Mouse (Mus musculus) heart, embryonic 15.5 days (tissue): ENCODE data around the gene Cdca8. TPM values are rescaled to one million over a fixed set of nuclear protein-coding genes. Genes with fewer than 3 reads are reported as not detected.
"Not testable (repeated sequence)": the region's sequence is repeated elsewhere in the genome, so short reads cannot be mapped to it uniquely, and the experiment has no call there.

Experiments
- ATAC-seq: fragments of 200-750 bp; cut with Nextera tagmentation; replicated peaks from 2 replicates; pipeline ENCODE4 v1.8.0; 2017; ENCODE audit warnings: low read depth, moderate TSS enrichment; ENCODE audit not compliant: insufficient number of reproducible peaks, insufficient read depth, low FRiP score
- H3K27ac ChIP-seq: fragments of 300-500 bp; sonication (generic); 2 replicates; pipeline ENCODE4 v1.5.1; 2015; ENCODE audit warnings: mild to moderate bottlenecking, inconsistent platforms
- H3K27me3 ChIP-seq: fragments of 300-500 bp; sonication (generic); 2 replicates; pipeline ENCODE4 v1.6.1; 2015; ENCODE audit warnings: inconsistent platforms
- H3K36me3 ChIP-seq: fragments of 300-500 bp; sonication (generic); 2 replicates; pipeline ENCODE4 v1.6.1; 2015; ENCODE audit warnings: mild to moderate bottlenecking, inconsistent platforms
- H3K4me1 ChIP-seq: fragments of 300-500 bp; sonication (generic); replicated peaks from 2 replicates; pipeline ENCODE4 v1.6.1; 2015; ENCODE audit warnings: inconsistent platforms
- H3K4me2 ChIP-seq: fragments of 300-500 bp; sonication (generic); 2 replicates; pipeline ENCODE4 v1.6.1; 2015; ENCODE audit warnings: inconsistent platforms, mild to moderate bottlenecking, moderate library complexity
- H3K4me3 ChIP-seq: fragments of 300-500 bp; sonication (generic); 2 replicates; pipeline ENCODE4 v1.5.1; 2015; ENCODE audit warnings: mild to moderate bottlenecking, inconsistent platforms
- H3K9ac ChIP-seq: fragments of 300-500 bp; sonication (generic); 2 replicates; pipeline ENCODE4 v1.6.1; 2015; ENCODE audit warnings: mild to moderate bottlenecking, inconsistent platforms
- H3K9me3 ChIP-seq: fragments of 300-500 bp; sonication (generic); replicated peaks from 2 replicates; pipeline ENCODE4 v1.6.1; 2016; ENCODE audit warnings: inconsistent platforms
- WGBS: fragments of 180-500 bp; shearing (Covaris S2); methylation state at CpG from one replicate; pipeline ENCODE4 v1.1.7; 2015; ENCODE audit warnings: mixed read lengths; 5-methylcytosine and 5-hydroxymethylcytosine counted together
- polyA plus RNA-seq: library from polyadenylated mRNA; unstranded; fragments of >200 nt; fragmentation: Nextera tagmentation; extraction: Ambion mirVana; gene quantifications from 2 replicates; pipeline ENCODE4 v1.2.1, GENCODE M21; 2015

Cdca8 gene
- polyA plus RNA-seq = 106 and 111 TPM in 2 replicates

DNA sequence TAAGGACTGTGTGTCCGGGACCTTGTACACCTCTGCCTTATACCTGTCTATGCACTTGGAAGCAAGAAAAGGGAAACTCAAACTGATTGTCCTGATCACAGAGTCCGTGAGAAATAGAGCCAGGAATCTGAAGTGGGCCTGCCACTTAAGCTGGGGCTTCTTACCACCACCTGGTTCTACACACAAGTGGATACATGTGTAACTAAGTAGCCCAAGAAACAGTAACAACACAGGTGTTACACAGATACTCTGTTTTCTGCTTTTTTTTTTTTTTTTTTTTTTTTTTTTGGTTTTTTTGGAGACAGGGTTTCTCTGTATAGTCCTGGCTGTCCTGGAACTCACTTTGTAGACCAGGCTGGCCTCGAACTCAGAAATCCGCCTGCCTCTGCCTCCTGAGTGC is at the start of gene Cdca8:
Gene Cdca8, minus strand, starts transcription at position 101 of the 400 bp plus-strand sequence.
- not testable (repeated sequence) for H3K36me3 ChIP-seq, H3K27ac ChIP-seq, H3K4me2 ChIP-seq, H3K9ac ChIP-seq, ATAC-seq, H3K9me3 ChIP-seq, H3K4me3 ChIP-seq, H3K27me3 ChIP-seq
- peaks cover 25% of the 10 kb centered on the region for H3K4me1 ChIP-seq
- WGBS = 89% methylated on average over 4 of the region's 4 CpGs

DNA sequence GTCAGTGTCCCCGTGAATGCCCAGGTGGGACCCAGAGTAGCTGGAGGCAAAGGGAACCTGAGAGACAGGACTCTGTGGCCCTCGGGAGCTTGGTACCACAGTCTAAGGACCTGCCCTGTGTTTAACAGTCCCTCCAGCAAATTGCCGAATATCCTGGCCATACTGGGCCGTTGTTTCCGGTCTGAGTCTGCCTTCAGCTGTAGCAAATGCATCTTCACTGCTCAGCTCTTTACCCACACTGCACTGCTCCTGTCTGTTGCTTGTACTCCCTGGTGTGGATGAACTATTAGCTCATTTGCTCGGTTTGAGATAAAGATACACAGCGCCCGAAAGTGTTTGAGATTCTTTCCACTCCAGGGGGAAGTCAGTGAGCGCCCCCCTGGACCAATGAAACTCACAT is 49.3 kb upstream of the Cdca8 start:
- WGBS = 8% methylated on average over 9 of the region's 9 CpGs
- H3K36me3 ChIP-seq = no peaks in the 10 kb centered on the region
- H3K9me3 ChIP-seq = no peaks in the 10 kb centered on the region
- no peak for ATAC-seq
- no peak overlapping the region for H3K4me2 ChIP-seq
- no peak overlapping the region for H3K9ac ChIP-seq
- no peak overlapping the region for H3K27ac ChIP-seq
- peaks cover 35% of the 10 kb centered on the region for H3K4me1 ChIP-seq
- peaks cover 87% of the 10 kb centered on the region for H3K27me3 ChIP-seq
- no peak overlapping the region for H3K4me3 ChIP-seq

DNA sequence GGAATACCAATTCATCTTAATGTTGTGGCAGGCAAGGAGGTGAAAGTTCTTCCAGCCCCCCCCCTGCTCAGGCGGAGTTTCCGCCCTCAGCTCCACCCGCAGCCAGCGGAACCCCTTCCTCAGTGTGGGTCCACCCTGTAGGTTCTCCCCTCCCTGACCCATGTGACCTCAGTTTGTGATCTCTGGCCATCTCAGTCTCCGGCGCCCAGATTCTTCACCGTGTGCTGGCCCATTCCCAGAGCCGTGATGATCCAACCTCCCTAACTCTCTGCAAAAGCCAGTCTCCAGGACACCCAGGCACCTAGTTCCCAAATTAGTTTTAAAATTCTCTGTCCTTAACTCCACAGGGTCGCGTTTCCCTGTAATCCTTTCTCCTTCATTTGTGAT is 48.6 kb upstream of the Cdca8 start:
- H3K36me3 ChIP-seq = no peaks in the 10 kb centered on the region
- H3K4me3 ChIP-seq = no peak overlapping the region
- H3K27ac ChIP-seq = no peak overlapping the region
- no peak for ATAC-seq
- H3K9ac ChIP-seq = no peak overlapping the region
- H3K27me3 ChIP-seq = peaks cover 87% of the 10 kb centered on the region
- H3K4me2 ChIP-seq = no peak overlapping the region
- H3K4me1 ChIP-seq = peaks cover 35% of the 10 kb centered on the region
- no peaks in the 10 kb centered on the region for H3K9me3 ChIP-seq
- 9% methylated on average over 10 of the region's 10 CpGs for WGBS

DNA sequence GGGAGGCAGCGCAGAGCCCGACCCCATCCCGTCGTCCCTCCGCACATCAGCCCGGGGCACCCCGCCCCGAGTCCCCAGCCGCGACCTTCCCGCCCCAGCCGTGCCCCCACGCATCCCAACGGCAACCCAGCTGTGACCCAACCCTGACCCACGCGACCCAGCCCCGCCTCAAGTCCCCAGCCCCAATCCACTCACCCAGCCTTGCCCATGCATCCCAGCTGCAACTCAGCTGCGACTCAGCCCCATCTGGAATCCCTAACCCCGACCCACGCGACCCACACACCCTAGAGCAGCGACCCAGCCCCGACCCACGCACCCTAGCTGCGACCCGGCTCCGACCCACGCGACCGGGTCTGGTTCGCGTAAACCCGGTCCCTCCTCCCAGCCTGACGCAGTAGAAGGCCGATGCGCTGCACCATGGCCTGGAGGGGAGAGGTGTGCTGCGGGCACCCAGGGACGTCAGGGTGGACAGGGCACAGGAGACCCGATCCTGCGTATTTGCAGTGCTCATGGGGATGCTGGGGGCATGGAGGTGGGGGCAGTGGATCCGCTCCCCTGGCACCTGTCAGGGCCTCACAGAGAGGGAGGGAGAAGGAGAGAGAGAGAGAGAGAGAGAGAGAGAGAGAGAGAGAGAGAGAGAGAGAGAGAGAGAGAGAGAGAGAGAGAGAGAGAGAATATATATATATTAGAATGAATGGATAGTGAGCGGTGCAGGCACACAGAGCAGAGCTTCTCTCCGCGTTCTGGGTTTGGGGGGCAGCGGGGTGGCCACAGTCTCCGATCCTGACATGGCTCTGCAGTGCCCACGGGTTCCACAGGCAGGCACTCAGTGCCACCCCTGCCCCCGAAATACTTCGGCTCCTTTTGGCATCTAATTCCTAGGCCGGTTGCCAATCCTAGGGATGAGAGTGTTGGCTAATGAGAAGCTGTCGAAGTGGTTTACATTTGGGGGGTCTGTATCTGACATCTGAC is 47.9 kb upstream of the Cdca8 start:
- Histone ChIP-seq H3K9me3 (no peaks in the 10 kb centered on the region), H3K4me3 (peak overlapping the region; percentile 51), H3K4me2 (peak overlapping the region; percentile 71), H3K9ac (no peak overlapping the region; the same call in 1 of the 2 replicates), H3K27ac (no peak overlapping the region), H3K27me3 (peaks cover 93% of the 10 kb centered on the region), H3K4me1 (peaks cover 35% of the 10 kb centered on the region), H3K36me3 (no peaks in the 10 kb centered on the region)
- no peak for ATAC-seq
- 5% methylated on average over 51 of the region's 51 CpGs for WGBS

DNA sequence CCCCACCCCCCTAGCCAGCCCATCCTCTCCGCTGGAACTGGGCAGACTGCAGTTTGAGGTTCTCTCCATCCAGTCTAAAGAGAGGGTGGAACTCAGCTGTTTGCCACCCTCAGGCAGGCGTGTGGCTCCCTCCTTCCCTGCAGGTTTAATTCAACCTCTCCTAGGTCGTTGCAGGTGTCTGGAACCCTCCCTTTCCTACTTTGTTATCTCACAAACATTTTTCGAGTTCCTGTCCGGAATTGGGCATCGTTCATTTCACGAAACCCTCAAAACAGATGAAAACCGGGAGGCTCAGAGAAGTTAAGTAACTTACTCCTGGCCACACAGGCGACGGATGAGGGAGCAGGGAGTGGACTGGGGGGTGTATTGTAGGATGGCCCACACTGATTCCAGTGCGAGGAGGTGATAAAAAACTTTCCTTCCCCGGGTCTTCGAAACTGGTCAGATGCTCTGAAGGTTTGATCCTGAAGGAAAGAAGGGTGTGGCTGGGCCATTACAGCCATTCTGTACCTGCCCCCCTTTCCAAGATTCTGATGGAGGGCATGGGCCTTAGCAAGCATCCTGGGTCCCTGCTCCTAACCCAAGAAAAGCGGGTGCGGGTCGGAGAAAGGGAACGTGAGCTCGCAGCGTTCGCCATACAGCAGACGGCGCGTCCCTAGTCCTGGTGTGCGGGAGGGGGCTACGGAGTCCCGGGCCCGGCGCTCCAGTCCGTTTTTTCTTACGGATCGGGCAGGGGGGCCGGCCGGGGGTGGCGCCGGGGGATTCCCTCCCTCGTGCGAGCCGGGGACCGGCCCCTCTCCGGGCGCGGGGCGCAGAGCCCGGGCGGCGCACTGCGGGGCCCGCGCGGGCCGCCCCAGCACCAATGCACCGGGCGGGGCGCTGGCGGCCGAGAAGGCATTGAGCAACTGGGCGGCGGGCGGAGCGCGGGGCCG is 46.8 kb upstream of the Cdca8 start, which contains the start of gene Rspo1:
Gene Rspo1, plus strand, starts transcription at position 760 of the 932 bp plus-strand sequence.
- 2% methylated on average over 45 of the region's 62 CpGs for WGBS
- no peaks in the 10 kb centered on the region for H3K36me3 ChIP-seq
- peak within 1 kb of the TSS; percentile 71 for H3K4me2 ChIP-seq
- H3K9ac ChIP-seq = no peak within 1 kb of the TSS; the same call in 1 of the 2 replicates
- ATAC-seq = no peak; the same call in 1 of the 2 replicates
- H3K9me3 ChIP-seq = no peaks in the 10 kb centered on the region
- peaks cover 35% of the 10 kb centered on the region for H3K4me1 ChIP-seq
- H3K4me3 ChIP-seq = peak within 1 kb of the TSS; percentile 51
- H3K27ac ChIP-seq = no peak within 1 kb of the TSS
- peaks cover 100% of the 10 kb centered on the region for H3K27me3 ChIP-seq

DNA sequence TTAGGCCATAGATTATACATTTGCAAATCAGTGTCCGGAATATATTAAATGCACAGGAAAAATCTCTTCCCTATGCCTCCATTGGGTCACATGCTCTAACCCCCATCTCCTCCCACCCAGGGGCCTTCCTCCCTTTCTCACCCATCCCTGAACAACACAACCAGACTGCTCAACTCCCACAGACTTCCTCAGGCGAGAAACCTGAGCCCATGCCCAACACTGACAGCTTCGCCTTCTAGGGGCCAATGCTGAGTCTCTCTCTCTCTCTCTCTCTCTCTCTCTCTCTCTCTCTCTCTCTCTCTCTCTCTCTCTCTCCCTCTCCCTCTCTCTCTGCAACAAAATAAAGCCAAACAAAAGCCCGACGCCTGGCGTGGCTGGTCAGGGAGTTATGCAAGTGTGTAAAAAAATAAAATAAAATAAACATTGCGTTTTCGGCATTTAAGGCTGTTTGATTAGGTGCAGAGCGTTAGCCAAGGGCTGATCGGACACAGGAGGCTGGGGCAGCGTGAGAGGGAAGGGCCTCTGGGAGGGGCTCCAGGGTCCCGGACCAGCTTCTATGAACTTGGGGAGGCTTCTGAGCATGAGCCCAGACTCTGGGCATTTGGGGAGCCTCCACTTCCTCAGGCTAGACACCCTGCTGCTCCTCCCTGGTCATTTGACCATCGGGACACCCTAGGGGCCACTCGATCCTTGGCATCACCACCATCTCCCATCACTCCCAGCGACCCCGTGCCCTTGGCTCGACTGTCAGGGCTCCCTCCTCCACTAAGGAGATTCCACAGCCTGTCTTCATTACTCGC is 46.0 kb upstream of the Cdca8 start:
- H3K4me2 ChIP-seq = peak overlapping the region; percentile 32; the same call in 1 of the 2 replicates
- ATAC-seq = no peak
- H3K9ac ChIP-seq = no peak overlapping the region
- H3K36me3 ChIP-seq = no peaks in the 10 kb centered on the region
- H3K27me3 ChIP-seq = peaks cover 96% of the 10 kb centered on the region
- 0 out of 2 replicates have a peak overlapping the region, but pooled peaks have one; percentile 10 for H3K4me3 ChIP-seq
- no peak overlapping the region for H3K27ac ChIP-seq
- 10% methylated on average over 18 of the region's 18 CpGs for WGBS
- no peaks in the 10 kb centered on the region for H3K9me3 ChIP-seq
- peaks cover 31% of the 10 kb centered on the region for H3K4me1 ChIP-seq

DNA sequence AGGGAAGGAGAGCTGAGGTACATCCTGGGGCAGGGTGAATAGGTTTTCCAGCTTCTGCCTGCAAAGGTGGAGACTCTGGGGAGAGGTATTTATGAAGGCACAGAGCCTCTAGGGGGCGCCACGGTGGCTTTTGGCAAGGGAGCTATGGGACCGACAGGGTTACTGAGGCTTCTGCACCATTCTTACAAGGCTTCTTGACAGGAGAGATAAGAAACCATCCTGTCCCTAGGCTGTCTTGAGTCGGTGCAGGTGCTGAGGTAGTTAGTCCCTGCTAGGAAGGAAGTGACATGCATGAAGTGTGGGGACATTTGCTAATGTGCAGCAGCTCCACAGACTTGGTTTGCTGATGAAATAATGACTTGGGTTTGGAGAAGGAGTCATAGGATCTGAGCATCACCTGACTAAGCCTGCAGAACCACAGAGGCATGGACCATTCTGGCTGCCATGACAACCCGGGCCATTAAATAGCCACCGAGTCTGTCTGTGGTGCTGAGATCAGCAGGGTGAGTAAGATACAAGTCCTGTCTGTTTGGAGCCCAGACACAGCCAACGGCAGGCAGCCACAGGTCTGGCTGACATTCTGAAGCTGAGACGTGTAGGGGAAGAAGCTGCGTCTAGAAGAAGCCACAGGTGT is 44.9 kb upstream of the Cdca8 start:
- no peak overlapping the region for H3K4me3 ChIP-seq
- no peaks in the 10 kb centered on the region for H3K36me3 ChIP-seq
- ATAC-seq = no peak
- H3K27me3 ChIP-seq = peaks cover 92% of the 10 kb centered on the region
- H3K27ac ChIP-seq = no peak overlapping the region
- H3K9me3 ChIP-seq = no peaks in the 10 kb centered on the region
- peaks cover 25% of the 10 kb centered on the region for H3K4me1 ChIP-seq
- WGBS = 17% methylated on average over 9 of the region's 9 CpGs
- H3K9ac ChIP-seq = no peak overlapping the region
- H3K4me2 ChIP-seq = no peak overlapping the region

DNA sequence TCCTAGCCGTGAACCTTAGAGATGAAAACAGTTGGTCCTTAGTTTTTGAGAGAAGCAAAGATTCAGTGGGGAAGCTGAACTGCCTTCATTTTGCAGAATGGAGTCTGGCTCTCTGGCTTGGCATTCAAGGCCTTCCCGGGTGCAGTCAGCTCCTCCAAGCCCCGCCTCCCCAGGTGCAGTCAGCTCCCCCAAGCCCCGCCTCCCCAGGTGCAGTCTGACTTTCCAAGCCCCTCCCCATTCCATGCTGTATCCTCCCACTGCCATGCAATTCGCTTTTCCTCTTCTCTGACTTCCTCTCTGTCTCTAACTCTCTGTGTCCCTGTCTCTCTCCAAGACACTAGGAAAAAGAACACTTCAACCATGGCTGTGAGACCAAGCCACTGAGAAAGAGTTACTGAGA is 39.1 kb upstream of the Cdca8 start:
- H3K9ac ChIP-seq = no peak overlapping the region
- H3K27me3 ChIP-seq = peaks cover 43% of the 10 kb centered on the region
- H3K4me3 ChIP-seq = no peak overlapping the region
- no peaks in the 10 kb centered on the region for H3K4me1 ChIP-seq
- H3K27ac ChIP-seq = no peak overlapping the region
- WGBS = 29% methylated on average over 5 of the region's 5 CpGs
- H3K9me3 ChIP-seq = no peaks in the 10 kb centered on the region
- H3K4me2 ChIP-seq = no peak overlapping the region
- H3K36me3 ChIP-seq = no peaks in the 10 kb centered on the region
- ATAC-seq = no peak

DNA sequence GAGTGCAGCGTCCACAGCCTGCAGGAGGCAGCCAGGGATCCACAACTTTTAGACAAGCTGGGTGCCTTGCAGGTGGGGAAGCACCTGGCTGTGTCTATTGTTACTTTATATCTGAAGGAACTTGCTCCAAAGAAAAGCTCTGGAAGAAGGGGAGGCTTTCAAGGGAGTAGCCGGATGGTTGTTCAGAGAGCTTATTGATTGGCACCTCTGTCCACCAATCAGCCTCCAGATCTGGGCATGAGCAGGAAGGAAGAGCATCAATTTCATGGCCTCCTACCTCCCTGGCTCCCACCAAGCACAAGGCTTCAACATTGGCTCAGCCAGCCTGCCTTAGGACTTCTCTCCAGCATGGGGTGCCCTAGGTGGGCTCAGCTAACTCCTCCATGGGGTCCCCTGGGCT is 34.2 kb upstream of the Cdca8 start:
- no peak overlapping the region for H3K9ac ChIP-seq
- H3K27ac ChIP-seq = no peak overlapping the region
- no peak overlapping the region for H3K4me2 ChIP-seq
- no peak overlapping the region for H3K4me3 ChIP-seq
- no peak for ATAC-seq
- H3K36me3 ChIP-seq = no peaks in the 10 kb centered on the region
- H3K9me3 ChIP-seq = no peaks in the 10 kb centered on the region
- WGBS = 70% methylated on average over 2 of the region's 2 CpGs
- H3K4me1 ChIP-seq = no peaks in the 10 kb centered on the region
- peaks cover 11% of the 10 kb centered on the region for H3K27me3 ChIP-seq

DNA sequence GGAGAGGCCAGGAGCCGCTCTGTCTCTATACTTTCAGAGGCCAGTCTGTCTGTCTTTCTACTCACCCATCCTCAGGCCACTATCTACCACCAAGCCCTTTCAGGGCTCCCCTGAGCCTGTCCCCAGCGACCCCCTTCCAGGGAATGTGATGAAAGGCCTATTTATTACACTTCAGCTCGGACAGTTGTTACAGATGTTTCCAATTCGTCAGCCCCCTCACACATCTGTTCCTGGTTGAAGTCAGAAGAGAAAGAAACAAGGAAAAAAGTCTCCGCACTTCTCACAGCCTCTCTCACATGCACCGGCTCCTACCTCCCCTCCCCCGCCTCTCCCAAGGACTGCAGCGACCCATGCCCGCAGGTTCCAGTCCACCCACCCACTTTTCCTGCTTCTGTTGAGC is 33.2 kb upstream of the Cdca8 start:
- Histone ChIP-seq H3K27ac (no peak overlapping the region), H3K4me1 (no peaks in the 10 kb centered on the region), H3K36me3 (no peaks in the 10 kb centered on the region), H3K27me3 (peaks cover 9% of the 10 kb centered on the region), H3K9ac (no peak overlapping the region), H3K4me2 (no peak overlapping the region), H3K4me3 (no peak overlapping the region), H3K9me3 (no peaks in the 10 kb centered on the region)
- ATAC-seq = no peak
- 32% methylated on average over 9 of the region's 9 CpGs for WGBS
